Mouse (Mus musculus) MEL (cell line): ENCODE measurements around the gene Fkbp6. TPM values are rescaled to one million over a fixed set of nuclear protein-coding genes. Genes with fewer than 3 reads are reported as not detected.

ENCODE experiments used
- DNase-seq: peaks from one replicate; pipeline ENCODE4 v3.0.0; 2011; ENCODE audit warnings: low read depth, low spot score
- H3K27ac ChIP-seq: 2 replicates; pipeline ENCODE4 v1.5.1; 2012; ENCODE audit warnings: low read depth, mild to moderate bottlenecking, control low read depth, low read length, moderate library complexity; ENCODE audit not compliant: control insufficient read depth
- H3K27me3 ChIP-seq, 2 experiments: fragments of 150-350 bp in 1 of 2; sonication (generic) in 1 of 2; 2 replicates each; pipeline ENCODE4 v1.6.1; 2012; ENCODE audit warnings: low read length in 2 of 2, mild to moderate bottlenecking in 2 of 2, improper control_type of control experiment in 1 of 2, moderate library complexity in 1 of 2; ENCODE audit not compliant: insufficient read depth in 2 of 2, control insufficient read depth in 1 of 2
- H3K36me3 ChIP-seq, 2 experiments: 2 replicates each; pipeline ENCODE4 v1.6.1; 2012 to 2014; ENCODE audit warnings: low read length in 2 of 2, improper control_type of control experiment in 1 of 2, inconsistent platforms in 1 of 2, mild to moderate bottlenecking in 1 of 2; ENCODE audit not compliant: insufficient read depth in 2 of 2, control insufficient read depth in 1 of 2
- H3K4me1 ChIP-seq, 2 experiments: fragments of 150-350 bp in 1 of 2; sonication (generic) in 1 of 2; 2 replicates each; pipeline ENCODE4 v1.6.1; 2012; ENCODE audit warnings: low read length in 2 of 2, improper control_type of control experiment in 1 of 2, mild to moderate bottlenecking in 1 of 2; ENCODE audit not compliant: insufficient read depth in 2 of 2, control insufficient read depth in 1 of 2
- H3K4me3 ChIP-seq, 2 experiments: fragments of 150-350 bp in 1 of 2; sonication (generic) in 1 of 2; 2 replicates each; pipeline ENCODE4 v1.5.1; 2012; ENCODE audit warnings: low read depth in 2 of 2, low read length in 2 of 2, mild to moderate bottlenecking in 2 of 2, moderate library complexity in 2 of 2, control low read depth in 1 of 2, improper control_type of control experiment in 1 of 2; ENCODE audit not compliant: control insufficient read depth in 1 of 2, insufficient read depth in 1 of 2
- H3K79me2 ChIP-seq: 2 replicates; pipeline ENCODE4 v1.6.1; 2012; ENCODE audit warnings: mild to moderate bottlenecking, low read length, moderate library complexity; ENCODE audit not compliant: control insufficient read depth, poor library complexity, insufficient read depth
- H3K9ac ChIP-seq: 2 replicates; pipeline ENCODE4 v1.6.1; 2012; ENCODE audit warnings: low read depth, mild to moderate bottlenecking, control low read depth, low read length, moderate library complexity; ENCODE audit not compliant: control insufficient read depth, poor library complexity, severe bottlenecking
- H3K9me3 ChIP-seq: fragments of 150-350 bp; sonication (generic); replicated peaks from 2 replicates; pipeline ENCODE4 v1.6.1; 2012; ENCODE audit warnings: mild to moderate bottlenecking, low read length, improper control_type of control experiment, moderate library complexity; ENCODE audit not compliant: insufficient read depth
- BHLHE40 ChIP-seq: IDR thresholded peaks from 2 replicates; pipeline ENCODE4 v1.6.1; 2012; ENCODE audit warnings: low read depth, mild to moderate bottlenecking, inconsistent platforms, low read length, improper control_type of control experiment, borderline replicate concordance
- CTCF ChIP-seq, 3 experiments: IDR thresholded peaks in 2 of 3; conservative IDR thresholded peaks in 1 of 3; 2 replicates each; pipeline ENCODE4 v1.5.1; 2011 to 2012; ENCODE audit warnings: low read length in 3 of 3, low read depth in 2 of 3, mild to moderate bottlenecking in 2 of 3, improper control_type of control experiment in 1 of 3, inconsistent platforms in 1 of 3, mixed read lengths in 1 of 3, moderate library complexity in 1 of 3; ENCODE audit not compliant: control insufficient read depth in 1 of 3, insufficient read depth in 1 of 3, poor library complexity in 1 of 3, severe bottlenecking in 1 of 3
- EP300 ChIP-seq, 2 experiments: IDR thresholded peaks; 2 replicates each; pipeline ENCODE4 v1.6.1; 2011; ENCODE audit warnings: improper control_type of control experiment in 2 of 2, low read length in 2 of 2, low read depth in 1 of 2, mild to moderate bottlenecking in 1 of 2
- ETS1 ChIP-seq: IDR thresholded peaks from 2 replicates; pipeline ENCODE4 v1.6.1; 2012; ENCODE audit warnings: low read depth, mild to moderate bottlenecking, inconsistent platforms, low read length, improper control_type of control experiment, moderate library complexity
- GABPA ChIP-seq: IDR thresholded peaks from 2 replicates; pipeline ENCODE4 v1.6.1; 2012; ENCODE audit warnings: low read depth, mild to moderate bottlenecking, inconsistent platforms, low read length, improper control_type of control experiment, moderate library complexity
- HCFC1 ChIP-seq: IDR thresholded peaks from 2 replicates; pipeline ENCODE4 v1.6.1; 2012; ENCODE audit warnings: low read depth, mild to moderate bottlenecking, inconsistent platforms, low read length, improper control_type of control experiment, moderate library complexity
- KAT2A ChIP-seq: conservative IDR thresholded peaks from 2 replicates; pipeline ENCODE4 v1.6.1; 2012; ENCODE audit warnings: low read depth, low read length, improper control_type of control experiment, inconsistent platforms
- MAX ChIP-seq: IDR thresholded peaks from 2 replicates; pipeline ENCODE4 v1.6.1; 2011; ENCODE audit warnings: low read length, improper control_type of control experiment
- MEF2A ChIP-seq: IDR thresholded peaks from 2 replicates; pipeline ENCODE4 v1.6.1; 2014; ENCODE audit warnings: low read depth, mild to moderate bottlenecking, inconsistent platforms, low read length, improper control_type of control experiment; ENCODE audit not compliant: poor library complexity, insufficient replicate concordance, severe bottlenecking; ENCODE audit errors: extremely low read depth
- MXI1 ChIP-seq: IDR thresholded peaks from 2 replicates; pipeline ENCODE4 v1.6.1; 2011; ENCODE audit warnings: mild to moderate bottlenecking, low read depth, low read length, improper control_type of control experiment
- MYB ChIP-seq: IDR thresholded peaks from 2 replicates; pipeline ENCODE4 v1.6.1; 2011; ENCODE audit warnings: mild to moderate bottlenecking, low read depth, low read length, improper control_type of control experiment
- MYC ChIP-seq: IDR thresholded peaks from 2 replicates; pipeline ENCODE4 v1.6.1; 2011; ENCODE audit warnings: low read depth, mild to moderate bottlenecking, low read length, improper control_type of control experiment, moderate library complexity
- NELFE ChIP-seq: IDR thresholded peaks from 2 replicates; pipeline ENCODE4 v1.6.1; 2011; ENCODE audit warnings: low read depth, low read length, improper control_type of control experiment
- NRF1 ChIP-seq: IDR thresholded peaks from 2 replicates; pipeline ENCODE4 v1.6.1; 2014; ENCODE audit warnings: low read depth, mild to moderate bottlenecking, inconsistent platforms, low read length, improper control_type of control experiment, moderate library complexity; ENCODE audit not compliant: poor library complexity, insufficient read depth, severe bottlenecking
- POLR2A ChIP-seq, 2 experiments: IDR thresholded peaks; 2 replicates each; pipeline ENCODE4 v1.6.1; 2011 to 2012; ENCODE audit warnings: low read length in 2 of 2, mild to moderate bottlenecking in 2 of 2, control low read depth in 1 of 2, improper control_type of control experiment in 1 of 2, low read depth in 1 of 2, moderate library complexity in 1 of 2; ENCODE audit not compliant: control insufficient read depth in 1 of 2, insufficient read depth in 1 of 2, poor library complexity in 1 of 2
- RAD21 ChIP-seq: IDR thresholded peaks from 2 replicates; pipeline ENCODE4 v1.6.1; 2011; ENCODE audit warnings: mild to moderate bottlenecking, low read depth, low read length, improper control_type of control experiment
- RCOR1 ChIP-seq: IDR thresholded peaks from 2 replicates; pipeline ENCODE4 v1.6.1; 2012; ENCODE audit warnings: low read depth, mild to moderate bottlenecking, inconsistent platforms, low read length, improper control_type of control experiment
- SIN3A ChIP-seq: IDR thresholded peaks from 2 replicates; pipeline ENCODE4 v1.6.1; 2012; ENCODE audit warnings: low read length, improper control_type of control experiment, inconsistent platforms
- SMC3 ChIP-seq: IDR thresholded peaks from 2 replicates; pipeline ENCODE4 v1.6.1; 2011; ENCODE audit warnings: low read depth, low read length, improper control_type of control experiment
- TBP ChIP-seq: IDR thresholded peaks from 2 replicates; pipeline ENCODE4 v1.8.0; 2011; ENCODE audit warnings: low read depth, low read length, improper control_type of control experiment
- TCF12 ChIP-seq: IDR thresholded peaks from 2 replicates; pipeline ENCODE4 v1.6.1; 2014; ENCODE audit warnings: low read depth, mild to moderate bottlenecking, inconsistent platforms, low read length, improper control_type of control experiment, moderate library complexity
- UBTF ChIP-seq: IDR thresholded peaks from 2 replicates; pipeline ENCODE4 v1.6.1; 2012; ENCODE audit warnings: low read depth, mild to moderate bottlenecking, inconsistent platforms, low read length, improper control_type of control experiment, moderate library complexity, borderline replicate concordance; ENCODE audit not compliant: insufficient read depth
- USF2 ChIP-seq, 2 experiments: IDR thresholded peaks; 2 replicates each; pipeline ENCODE4 v1.6.1; 2011 to 2012; ENCODE audit warnings: improper control_type of control experiment in 2 of 2, low read length in 2 of 2, borderline replicate concordance in 1 of 2, inconsistent platforms in 1 of 2, low read depth in 1 of 2, mild to moderate bottlenecking in 1 of 2; ENCODE audit not compliant: insufficient read depth in 1 of 2
- ZKSCAN1 ChIP-seq: IDR thresholded peaks from 2 replicates; pipeline ENCODE4 v1.6.1; 2012; ENCODE audit warnings: low read depth, mild to moderate bottlenecking, inconsistent platforms, low read length, improper control_type of control experiment, moderate library complexity
- ZMIZ1 ChIP-seq: IDR thresholded peaks from 2 replicates; pipeline ENCODE4 v1.6.1; 2012; ENCODE audit warnings: low read depth, mild to moderate bottlenecking, inconsistent platforms, low read length, improper control_type of control experiment, moderate library complexity
- polyA plus RNA-seq, 2 experiments: library from polyadenylated mRNA; stranded (reverse) in 1 of 2; unstranded in 1 of 2; fragments of >175 nt in 1 of 2; fragments of >200 nt in 1 of 2; gene quantifications; 2 replicates each; pipeline versions ENCODE4 v1.2.1 to v1.2.4; 2012; ENCODE audit warnings: low replicate concordance in 2 of 2, low read depth in 1 of 2; ENCODE audit not compliant: insufficient read length in 2 of 2, insufficient read depth in 1 of 2, missing spikeins in 1 of 2
- total RNA-seq: library from RNA; depleted of rRNA; stranded (reverse); fragments of 300-350 nt; gene quantifications from 2 replicates; pipeline ENCODE4 v1.2.3, GENCODE M21; 2012

Fkbp6 gene
- total and polyA plus RNA-seq, 3 experiments: 0.10 to 0.19 TPM; not detected in 1

DNA sequence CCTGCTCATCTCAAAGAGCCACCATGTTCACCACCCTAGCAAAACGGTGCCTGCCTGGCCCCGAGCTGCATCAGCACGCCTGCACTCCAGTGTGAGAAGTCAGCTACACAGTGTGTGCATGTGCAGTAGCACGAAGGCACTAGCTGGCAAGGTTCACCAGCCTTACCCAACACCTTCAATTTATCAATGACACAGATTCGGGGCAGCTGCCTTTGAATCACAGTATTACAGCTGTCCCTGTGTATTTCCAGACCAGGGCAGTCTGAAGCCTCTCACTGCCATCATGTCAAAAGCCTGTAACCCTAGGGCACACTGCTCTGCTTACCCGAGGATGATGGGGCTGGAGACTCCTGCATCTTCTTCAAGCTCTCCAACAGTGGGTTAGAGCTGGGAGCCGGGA, 32.9 kb upstream of the Fkbp6 start:
- Histone ChIP-seq H3K4me3 (no peak overlapping the region), H3K9me3 (no peaks in the 10 kb centered on the region), H3K27me3 (no peaks in the 10 kb centered on the region), H3K9ac (no peak overlapping the region), H3K36me3 (peaks cover 0 to 22% of the 10 kb centered on the region in 2 experiments; a peak in 2 of 4 replicates), H3K79me2 (no peaks in the 10 kb centered on the region), H3K4me1 (no peaks in the 10 kb centered on the region), H3K27ac (no peak overlapping the region)
- DNase-seq: no peak
- TF ChIP-seq UBTF (no peak), HCFC1 (no peak), SIN3A (no peak), MYB (no peak), MYC (no peak), ZMIZ1 (no peak), POLR2A (IDR thresholded peaks at IDR 0.05; ENCODE audit: control insufficient read depth in 1 of 2, insufficient read depth in 1 of 2, low read depth in 1 of 2, low read length in 2 of 2, poor library complexity in 1 of 2) (no peak), TCF12 (no peak), RAD21 (no peak), EP300 (IDR thresholded peaks at IDR 0.05; ENCODE audit: low read depth in 1 of 2, low read length in 2 of 2) (no peak), RCOR1 (no peak), MXI1 (no peak), USF2 (IDR thresholded peaks at IDR 0.05; ENCODE audit: borderline replicate concordance in 1 of 2, insufficient read depth in 1 of 2, low read depth in 1 of 2, low read length in 2 of 2) (no peak), KAT2A (no peak), CTCF (IDR thresholded peaks at IDR 0.05 in 2 of 3, conservative IDR thresholded peaks at IDR 0.05 in 1 of 3; ENCODE audit: control insufficient read depth in 1 of 3, insufficient read depth in 1 of 3, low read depth in 2 of 3, low read length in 3 of 3, poor library complexity in 1 of 3, severe bottlenecking in 1 of 3) (no peak), TBP (no peak)

DNA sequence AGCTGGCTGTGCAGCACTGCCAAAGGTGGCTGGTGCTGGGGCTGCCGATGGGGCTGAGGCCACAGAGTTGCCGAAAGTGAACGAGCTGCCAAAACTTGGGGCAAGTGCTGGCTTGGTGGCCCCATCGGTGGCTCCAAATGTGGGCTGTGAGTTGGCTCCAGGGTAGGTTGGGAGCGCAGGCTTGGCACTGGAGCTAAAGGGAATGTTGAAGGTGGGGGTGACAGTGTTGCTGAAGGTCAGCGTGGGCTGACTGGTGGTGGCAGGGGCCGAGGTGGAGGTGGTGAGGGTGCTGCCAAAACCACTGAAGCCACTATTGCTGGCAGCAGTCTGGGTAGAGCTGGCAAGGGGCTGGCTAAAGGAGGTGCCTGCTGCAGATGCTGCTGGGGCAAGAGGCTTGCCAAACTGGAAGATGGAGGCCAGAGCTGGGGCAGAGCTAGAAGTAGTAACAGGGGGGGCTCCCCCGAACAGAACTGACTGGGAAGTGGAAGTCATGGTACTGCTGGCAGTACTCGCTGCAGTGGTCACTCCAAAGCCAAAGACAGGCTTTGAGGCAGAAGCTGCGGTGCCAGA, 31.6 kb upstream of the Fkbp6 start:
- H3K36me3 ChIP-seq: peaks cover 0 to 19% of the 10 kb centered on the region in 2 experiments; a peak in 2 of 4 replicates
- TF ChIP-seq GABPA (no peak), EP300 (IDR thresholded peaks at IDR 0.05; ENCODE audit: low read depth in 1 of 2, low read length in 2 of 2) (no peak), NELFE (no peak), BHLHE40 (no peak), USF2 (IDR thresholded peaks at IDR 0.05; ENCODE audit: borderline replicate concordance in 1 of 2, insufficient read depth in 1 of 2, low read depth in 1 of 2, low read length in 2 of 2) (no peak), MEF2A (no peak), MAX (no peak), ETS1 (no peak), ZKSCAN1 (no peak), MXI1 (no peak), SMC3 (no peak), NRF1 (no peak)
- TF ChIP-seq, all 39 proteins: peak for 0
- no peaks in the 10 kb centered on the region for H3K27me3 ChIP-seq

More for the DNA sequence above, 31.6 kb upstream of the Fkbp6 start:
- no peak overlapping the region for H3K4me3 ChIP-seq
- no peak overlapping the region for H3K9ac ChIP-seq
- H3K9me3 ChIP-seq: no peaks in the 10 kb centered on the region
- no peaks in the 10 kb centered on the region for H3K4me1 ChIP-seq
- DNase-seq: no peak
- H3K27ac ChIP-seq: no peak overlapping the region
- no peaks in the 10 kb centered on the region for H3K79me2 ChIP-seq
